Comparison of ENCODE assay signal across 10 mouse cellular contexts in genomic region chr13:54750699-54751098, GRCm38 (mm10). TPM values are rescaled to one million over a fixed set of nuclear protein-coding genes. Genes with fewer than 3 reads are reported as not detected.
DNase-seq lines count a peak whose midpoint lies in the region; ATAC-seq lines count a peak whose summit lies in the region.
"Had no signal": no experiment of that assay in that cellular context is flagged by ENCODE, and none has a peak within 500 bp of the region (broad histone marks: within the 10 kb centered on the region; RNA-seq: fewer than 3 reads in every experiment).

No protein-coding gene starts in this region.

- peaks cover 84% of the 10 kb centered on the region for H3K27me3 ChIP-seq in forebrain, embryonic 10.5 days (ENCODE audit: poor library complexity, severe bottlenecking)
- H3K27me3 ChIP-seq in forebrain, embryonic 16.5 days (replicated peaks; ENCODE audit: control insufficient read depth, insufficient read depth, low read length): no peaks in the 10 kb centered on the region
- H3K27me3 ChIP-seq in liver, embryonic 12.5 days (replicated peaks): peaks cover 92% of the 10 kb centered on the region
- H3K27me3 ChIP-seq in midbrain, embryonic 16.5 days (ENCODE audit: control insufficient read depth, insufficient read depth, low read depth, low read length): peaks cover 3% of the 10 kb centered on the region; the same call in 1 of the 2 replicates

- H3K4me2 ChIP-seq in forebrain, embryonic 16.5 days (ENCODE audit: low read length): no peak overlapping the region
- no peak overlapping the region for H3K4me2 ChIP-seq in liver, embryonic 12.5 days
- peak overlapping the region; percentile 61 for H3K4me2 ChIP-seq in midbrain, embryonic 16.5 days (ENCODE audit: low read length)

- peak; percentile 45 for DNase-seq in forebrain, embryonic 10.5 days (ENCODE audit: extremely low spot score, low spot score)
- DNase-seq in liver (peak; percentile 29), adipocyte (ENCODE audit: low spot score) (peak; percentile 64)
- no peak for DNase-seq in right cerebral cortex, postnatal 4 days

- no peak overlapping the region for H3K4me3 ChIP-seq in forebrain, embryonic 10.5 days
- H3K4me3 ChIP-seq in forebrain, embryonic 16.5 days (replicated peaks; ENCODE audit: low read length): no peak overlapping the region
- H3K4me3 ChIP-seq in liver, embryonic 12.5 days: no peak overlapping the region
- no peak overlapping the region for H3K4me3 ChIP-seq in midbrain, embryonic 16.5 days (ENCODE audit: low read depth, low read length)

- ATAC-seq in forebrain, embryonic 16.5 days: no peak
- no peak for ATAC-seq in liver, embryonic 12.5 days
- ATAC-seq in midbrain, embryonic 16.5 days: no peak
- no peak for ATAC-seq in erythroid progenitor cell, adult 5-6 weeks (replicated peaks; ENCODE audit: low FRiP score, poor library complexity, severe bottlenecking)

- H3K4me1 ChIP-seq in forebrain, embryonic 10.5 days: peaks cover 52% of the 10 kb centered on the region
- peaks cover 65% of the 10 kb centered on the region for H3K4me1 ChIP-seq in forebrain, embryonic 16.5 days (replicated peaks; ENCODE audit: control insufficient read depth, insufficient read depth, low read length)
- H3K4me1 ChIP-seq in liver, embryonic 12.5 days: peaks cover 12% of the 10 kb centered on the region
- peaks cover 46% of the 10 kb centered on the region for H3K4me1 ChIP-seq in midbrain, embryonic 16.5 days (ENCODE audit: control insufficient read depth, insufficient read depth, low read length)

- 3% methylated on average over 8 of the region's 8 CpGs for WGBS in forebrain, embryonic 10.5 days
- 5% methylated on average over 8 of the region's 8 CpGs for WGBS in forebrain, embryonic 16.5 days
- 4% methylated on average over 8 of the region's 8 CpGs for WGBS in liver, embryonic 12.5 days (ENCODE audit: insufficient replicate concordance)
- 5% methylated on average over 8 of the region's 8 CpGs for WGBS in midbrain, embryonic 16.5 days

- H3K27ac ChIP-seq in forebrain, embryonic 10.5 days: no peak overlapping the region
- no peak overlapping the region for H3K27ac ChIP-seq in forebrain, embryonic 16.5 days (ENCODE audit: low read length)
- H3K27ac ChIP-seq in liver, embryonic 12.5 days: no peak overlapping the region
- no peak overlapping the region for H3K27ac ChIP-seq in midbrain, embryonic 16.5 days (ENCODE audit: low read length)
- H3K27ac ChIP-seq: heart, embryonic 10.5 days; limb, embryonic 12.5 days had no signal

- H3K9ac ChIP-seq in forebrain, embryonic 16.5 days (replicated peaks; ENCODE audit: low read depth, low read length): no peak overlapping the region
- no peak overlapping the region for H3K9ac ChIP-seq in liver, embryonic 12.5 days
- peak overlapping the region; percentile 83; the same call in 1 of the 2 replicates for H3K9ac ChIP-seq in midbrain, embryonic 16.5 days (ENCODE audit: low read depth, low read length)
- H3K9ac ChIP-seq: limb, embryonic 12.5 days had no signal

- no peaks in the 10 kb centered on the region for H3K9me3 ChIP-seq in forebrain, embryonic 10.5 days
- no peaks in the 10 kb centered on the region for H3K9me3 ChIP-seq in forebrain, embryonic 16.5 days (ENCODE audit: control insufficient read depth, low read length)
- no peaks in the 10 kb centered on the region for H3K9me3 ChIP-seq in liver, embryonic 12.5 days (replicated peaks)
- no peaks in the 10 kb centered on the region for H3K9me3 ChIP-seq in midbrain, embryonic 16.5 days (replicated peaks; ENCODE audit: control insufficient read depth, low read length, poor library complexity, severe bottlenecking)
- H3K9me3 ChIP-seq: heart, embryonic 10.5 days; limb, embryonic 12.5 days had no signal

- no peaks in the 10 kb centered on the region for H3K36me3 ChIP-seq in forebrain, embryonic 10.5 days (replicated peaks)
- no peaks in the 10 kb centered on the region for H3K36me3 ChIP-seq in forebrain, embryonic 16.5 days (ENCODE audit: control insufficient read depth, insufficient read depth)
- no peaks in the 10 kb centered on the region for H3K36me3 ChIP-seq in liver, embryonic 12.5 days
- no peaks in the 10 kb centered on the region for H3K36me3 ChIP-seq in midbrain, embryonic 16.5 days (ENCODE audit: control insufficient read depth, insufficient read depth, low read length)
- H3K36me3 ChIP-seq: heart, embryonic 10.5 days; limb, embryonic 12.5 days had no signal

RNA-seq across cellular contexts. Expression of gene Gprin1, which starts 1.0 kb away (rescaled TPM):
- 0.56 and 0.57 TPM in 2 replicates for polyA plus RNA-seq in forebrain, embryonic 10.5 days (2016; fragmentation: Nextera tagmentation; extraction: Ambion mirVana)
- 6.2 and 7.1 TPM in 2 replicates for polyA plus RNA-seq in forebrain, embryonic 16.5 days (2015; fragmentation: Nextera tagmentation; extraction: Ambion mirVana)
- 0.23 and 0.35 TPM in 2 replicates for polyA plus RNA-seq in liver, embryonic 12.5 days (2016; fragmentation: Nextera tagmentation; extraction: Ambion mirVana)
- 5.5 and 6.6 TPM in 2 replicates for polyA plus RNA-seq in midbrain, embryonic 16.5 days (2015; fragmentation: Nextera tagmentation; extraction: Ambion mirVana)
- not detected in 2 replicates for total RNA-seq in erythroid progenitor cell, adult 5-6 weeks (2015; ENCODE audit: low replicate concordance)
- not detected in 2 replicates for total RNA-seq in erythroid progenitor cell, adult 5-6 weeks (2017; ENCODE audit: low replicate concordance)

RNA-seq across cellular contexts. Expression of gene Sncb, which starts 15.7 kb away (rescaled TPM):
- 1.1 and 1.8 TPM in 2 replicates for polyA plus RNA-seq in forebrain, embryonic 10.5 days (2016; fragmentation: Nextera tagmentation; extraction: Ambion mirVana)
- polyA plus RNA-seq in forebrain, embryonic 16.5 days (2015; fragmentation: Nextera tagmentation; extraction: Ambion mirVana): 27.1 and 37.0 TPM in 2 replicates
- polyA plus RNA-seq in liver, embryonic 12.5 days (2016; fragmentation: Nextera tagmentation; extraction: Ambion mirVana): not detected in 2 replicates
- 68.2 and 97.6 TPM in 2 replicates for polyA plus RNA-seq in midbrain, embryonic 16.5 days (2015; fragmentation: Nextera tagmentation; extraction: Ambion mirVana)
- not detected in 2 replicates for total RNA-seq in erythroid progenitor cell, adult 5-6 weeks (2015; ENCODE audit: low replicate concordance)
- total RNA-seq in erythroid progenitor cell, adult 5-6 weeks (2017; ENCODE audit: low replicate concordance): not detected in 2 replicates
- polyA plus RNA-seq: limb, embryonic 12.5 days had no signal

RNA-seq across cellular contexts. Expression of gene Eif4e1b, which starts 33.1 kb away (rescaled TPM):
- polyA plus RNA-seq in forebrain, embryonic 10.5 days (2016; fragmentation: Nextera tagmentation; extraction: Ambion mirVana): not detected in 2 replicates
- polyA plus RNA-seq in forebrain, embryonic 16.5 days (2015; fragmentation: Nextera tagmentation; extraction: Ambion mirVana): not detected in 2 replicates
- polyA plus RNA-seq in liver, embryonic 12.5 days (2016; fragmentation: Nextera tagmentation; extraction: Ambion mirVana): not detected in 2 replicates
- polyA plus RNA-seq in midbrain, embryonic 16.5 days (2015; fragmentation: Nextera tagmentation; extraction: Ambion mirVana): not detected in 2 replicates
- total RNA-seq in erythroid progenitor cell, adult 5-6 weeks (2015; ENCODE audit: low replicate concordance): not detected in 2 replicates
- total RNA-seq in erythroid progenitor cell, adult 5-6 weeks (2017; ENCODE audit: low replicate concordance): not detected in 2 replicates
- polyA plus RNA-seq: heart, embryonic 10.5 days; limb, embryonic 12.5 days had no signal

RNA-seq across cellular contexts. Expression of gene Tspan17, which starts 38.5 kb away (rescaled TPM):
- polyA plus RNA-seq in forebrain, embryonic 10.5 days (2016; fragmentation: Nextera tagmentation; extraction: Ambion mirVana): 7.9 and 9.5 TPM in 2 replicates
- polyA plus RNA-seq in forebrain, embryonic 16.5 days (2015; fragmentation: Nextera tagmentation; extraction: Ambion mirVana): 18.6 and 29.7 TPM in 2 replicates
- polyA plus RNA-seq in liver, embryonic 12.5 days (2016; fragmentation: Nextera tagmentation; extraction: Ambion mirVana): 1.8 and 2.3 TPM in 2 replicates
- polyA plus RNA-seq in midbrain, embryonic 16.5 days (2015; fragmentation: Nextera tagmentation; extraction: Ambion mirVana): 60.1 and 67.7 TPM in 2 replicates
- not detected in 2 replicates for total RNA-seq in erythroid progenitor cell, adult 5-6 weeks (2015; ENCODE audit: low replicate concordance)
- total RNA-seq in erythroid progenitor cell, adult 5-6 weeks (2017; ENCODE audit: low replicate concordance): 6.3 TPM in 1 of 2 replicates, not detected in the other

RNA-seq across cellular contexts. Expression of gene Cdhr2, which starts 49.4 kb away (rescaled TPM):
- polyA plus RNA-seq in forebrain, embryonic 10.5 days (2016; fragmentation: Nextera tagmentation; extraction: Ambion mirVana): 0.04 TPM in 1 of 2 replicates, not detected in the other
- polyA plus RNA-seq in forebrain, embryonic 16.5 days (2015; fragmentation: Nextera tagmentation; extraction: Ambion mirVana): 0.16 and 0.25 TPM in 2 replicates
- polyA plus RNA-seq in liver, embryonic 12.5 days (2016; fragmentation: Nextera tagmentation; extraction: Ambion mirVana): 7.7 and 9.9 TPM in 2 replicates
- 0.22 and 0.36 TPM in 2 replicates for polyA plus RNA-seq in midbrain, embryonic 16.5 days (2015; fragmentation: Nextera tagmentation; extraction: Ambion mirVana)
- total RNA-seq in erythroid progenitor cell, adult 5-6 weeks (2015; ENCODE audit: low replicate concordance): not detected in 2 replicates
- not detected in 2 replicates for total RNA-seq in erythroid progenitor cell, adult 5-6 weeks (2017; ENCODE audit: low replicate concordance)
